Mouse (Mus musculus): ENCODE measurements around the gene Rsf1.

The Rsf1 gene

DNA sequence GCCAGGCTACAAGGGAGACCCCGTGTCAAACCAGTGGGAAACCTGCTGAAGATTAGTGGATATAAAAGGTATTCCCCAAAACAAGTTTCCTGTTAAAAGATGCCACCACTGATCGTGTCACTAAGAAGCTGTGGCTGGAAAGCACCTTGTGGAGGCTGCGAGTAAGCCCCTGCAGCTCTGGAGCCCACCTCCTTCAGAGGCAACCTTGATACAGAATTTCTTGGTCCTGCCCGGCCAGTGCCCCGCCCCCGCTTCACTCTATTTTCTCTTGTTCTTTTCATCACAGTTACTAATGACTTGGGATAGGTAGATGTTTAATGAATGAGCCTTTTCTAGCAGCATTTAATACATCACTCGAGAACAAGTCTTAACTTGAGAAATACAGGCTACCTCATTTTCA is 146.4 kb downstream of the Rsf1 start:
- DNase-seq: no peak

DNA sequence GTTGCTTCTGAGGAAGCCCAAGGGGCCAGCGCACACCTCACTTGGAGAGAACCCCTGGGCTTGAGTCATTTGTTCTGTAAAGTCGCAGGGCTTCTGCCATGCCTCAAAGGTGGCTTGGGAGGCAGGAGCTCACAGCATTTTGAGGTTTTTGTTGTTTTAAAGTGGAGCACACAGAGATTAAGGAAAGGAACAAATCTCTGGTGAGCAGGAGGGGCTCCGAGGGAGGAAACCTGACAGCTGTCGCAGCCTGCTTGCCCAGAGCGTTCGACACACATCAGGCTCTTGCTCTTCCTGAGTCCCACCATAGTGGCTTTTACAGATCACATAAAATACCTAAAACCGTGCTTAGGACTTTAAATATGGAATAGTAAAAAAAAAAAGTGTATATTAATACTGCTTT is 147.1 kb downstream of the Rsf1 start:
- no peak for DNase-seq

GRCm38 (mm10) chr7:97728666-97729614 is 149.3 kb downstream of the Rsf1 start:
- DNase-seq: no peak

GRCm38 (mm10) chr7:97730427-97730826 is 150.7 kb downstream of the Rsf1 start:
- peak; percentile 56 to 62 for DNase-seq

GRCm38 (mm10) chr7:97733606-97734005 is 153.9 kb downstream of the Rsf1 start:
- DNase-seq: no peak

- DNase-seq: peak; percentile 48 to 77
These were observed 155.3 kb downstream of the Rsf1 start for GRCm38 (mm10) chr7:97735021-97735420.

DNA sequence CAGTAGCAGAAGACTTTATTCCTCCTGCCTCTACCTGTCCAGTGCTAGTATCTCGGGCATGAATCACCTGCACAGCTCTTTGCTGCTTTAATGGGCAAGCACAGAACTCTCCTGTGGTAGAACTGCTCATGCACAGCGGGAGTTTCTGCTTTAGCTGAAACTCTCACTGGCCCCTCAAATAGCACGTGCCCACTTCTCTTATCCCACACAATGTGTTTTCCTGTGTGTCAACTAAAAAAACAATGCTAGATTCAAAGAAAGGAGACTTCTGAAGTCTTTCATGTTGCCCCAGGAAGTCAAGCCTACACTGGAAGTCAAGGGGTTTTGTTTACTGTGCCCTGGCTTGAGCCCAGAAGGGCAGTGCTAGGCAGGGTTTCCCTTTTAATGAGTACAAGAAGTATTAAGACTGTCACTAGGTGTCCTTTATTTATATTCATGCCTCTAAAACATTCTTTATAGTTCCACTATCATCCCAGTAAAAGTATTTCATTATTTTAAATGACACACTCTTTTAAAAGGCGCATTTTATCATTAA is 156.3 kb downstream of the Rsf1 start:
- DNase-seq: peak; percentile 54 to 67

DNA sequence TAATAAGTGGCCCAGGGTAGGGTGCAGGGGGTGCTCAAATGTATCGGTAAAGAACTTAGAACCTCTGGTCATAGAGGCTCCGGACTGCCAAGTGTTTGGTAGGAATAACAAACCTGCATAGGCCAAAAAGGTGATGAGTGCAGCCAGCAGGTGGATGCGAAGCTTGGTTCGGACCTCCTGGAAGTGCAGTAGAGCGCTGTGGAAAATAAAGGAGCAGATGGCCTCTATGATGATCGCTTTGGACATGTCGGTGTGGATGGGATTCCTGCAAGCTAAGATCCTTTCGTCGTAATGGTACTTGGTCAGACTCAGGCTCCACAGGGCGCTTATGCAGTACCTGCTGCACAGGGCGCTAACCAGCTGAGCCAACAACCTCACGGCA is 157.6 kb downstream of the Rsf1 start:
- peak in 1 of 2 experiments; percentile 8 for DNase-seq

GRCm38 (mm10) chr7:97737638-97738456 is 158.2 kb downstream of the Rsf1 start, which contains the start of gene Aqp11:
TSS of gene Aqp11 (minus strand) at chr7:97738289.
- DNase-seq: peak; percentile 94 to 96

DNA sequence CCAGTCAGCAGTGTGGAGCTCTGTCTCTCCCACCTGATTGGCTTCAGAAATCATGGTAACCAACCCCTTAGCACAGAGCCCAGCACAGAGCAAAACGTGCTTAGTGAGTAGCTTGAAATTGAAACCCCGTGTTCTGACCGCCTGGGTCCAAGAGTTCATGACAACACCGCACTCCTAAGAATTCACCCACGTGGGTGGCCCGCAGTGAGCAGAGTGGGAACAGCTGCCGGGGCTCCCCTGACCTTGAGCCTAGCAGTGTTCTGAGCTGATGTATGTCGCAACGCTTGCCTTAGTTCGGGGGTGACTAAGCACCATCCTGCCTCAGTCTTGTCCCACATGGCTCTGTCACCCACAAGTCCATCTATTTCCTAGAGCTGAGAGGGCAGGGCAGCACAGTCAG is 161.3 kb downstream of the Rsf1 start:
- DNase-seq: peak; percentile 35 to 36

DNA sequence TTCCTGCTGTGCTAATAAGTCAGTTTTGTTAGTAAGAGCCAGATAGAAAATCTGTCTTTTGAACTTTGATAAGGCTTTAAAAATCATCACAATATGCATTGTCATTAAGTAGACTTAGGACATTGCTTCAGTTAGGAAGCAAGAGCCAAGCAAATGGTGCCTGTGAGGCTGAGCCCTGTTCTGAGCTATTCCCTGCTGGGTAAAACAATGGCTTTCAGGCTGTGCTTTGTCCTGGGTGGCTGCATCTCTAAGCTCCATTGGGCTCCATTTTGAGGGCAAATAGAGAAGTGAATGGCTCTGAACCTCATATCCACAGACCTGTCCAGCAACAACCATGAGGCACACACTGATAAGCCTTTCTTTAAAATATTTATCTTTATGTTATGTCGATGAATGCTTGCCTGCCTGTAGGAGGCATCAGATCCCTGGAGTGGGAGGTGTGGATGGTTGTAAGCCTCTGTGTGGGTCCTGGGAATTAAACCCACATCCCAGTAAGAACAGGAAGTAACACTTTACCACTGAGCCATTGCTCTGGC is 162.1 kb downstream of the Rsf1 start:
- no peak for DNase-seq

All from kidney, postnatal 36 days (tissue).